In genomic region chr5:34368551-34369290, GRCm38 (mm10) we compare ENCODE assay signal across 8 mouse cellular contexts. TPM values are rescaled to one million over a fixed set of nuclear protein-coding genes. Genes with fewer than 3 reads are reported as not detected.
DNase-seq lines count a peak whose midpoint lies in the region; ATAC-seq and TF ChIP-seq lines count a peak whose summit lies in the region.

No protein-coding gene starts in this region.

- H3K4me3 ChIP-seq in kidney, postnatal 0 days (replicated peaks; ENCODE audit: low read depth, low read length) = peak overlapping the region; percentile 82
- H3K4me3 ChIP-seq in embryonic facial prominence, embryonic 10.5 days = peak overlapping the region; percentile 95
- peak overlapping the region; percentile 92 for H3K4me3 ChIP-seq in intestine, embryonic 14.5 days (ENCODE audit: low read depth, low read length)
- peak overlapping the region; percentile 94 for H3K4me3 ChIP-seq in midbrain, postnatal 0 days (ENCODE audit: low read depth, low read length)

- H3K9ac ChIP-seq in kidney, postnatal 0 days (ENCODE audit: low read depth, low read length) = peak overlapping the region; percentile 61
- H3K9ac ChIP-seq in intestine, embryonic 14.5 days (ENCODE audit: low read length) = peak overlapping the region; percentile 55
- H3K9ac ChIP-seq in midbrain, postnatal 0 days (replicated peaks; ENCODE audit: low read length, poor library complexity, severe bottlenecking) = peak overlapping the region; percentile 98

- no peaks in the 10 kb centered on the region for H3K27me3 ChIP-seq in kidney, postnatal 0 days (ENCODE audit: insufficient read depth, low read length)
- H3K27me3 ChIP-seq in embryonic facial prominence, embryonic 10.5 days (replicated peaks; ENCODE audit: low read depth, poor library complexity, severe bottlenecking) = no peaks in the 10 kb centered on the region
- H3K27me3 ChIP-seq in intestine, embryonic 14.5 days (replicated peaks; ENCODE audit: control insufficient read depth, insufficient read depth, low read length) = no peaks in the 10 kb centered on the region
- no peaks in the 10 kb centered on the region for H3K27me3 ChIP-seq in midbrain, postnatal 0 days (ENCODE audit: insufficient read depth, low read length)

- H3K27ac ChIP-seq in kidney, postnatal 0 days = peak overlapping the region; percentile 76
- H3K27ac ChIP-seq in embryonic facial prominence, embryonic 10.5 days (replicated peaks) = peak overlapping the region; percentile 91
- H3K27ac ChIP-seq in intestine, embryonic 14.5 days (ENCODE audit: low read depth) = peak overlapping the region; percentile 67
- H3K27ac ChIP-seq in midbrain, postnatal 0 days (ENCODE audit: low read depth, low read length) = peak overlapping the region; percentile 86

- H3K4me1 ChIP-seq in kidney, postnatal 0 days (replicated peaks; ENCODE audit: insufficient read depth, low read length) = peaks cover 10% of the 10 kb centered on the region; the same call in 1 of the 2 replicates
- peaks cover 31% of the 10 kb centered on the region for H3K4me1 ChIP-seq in embryonic facial prominence, embryonic 10.5 days
- H3K4me1 ChIP-seq in intestine, embryonic 14.5 days (replicated peaks; ENCODE audit: control insufficient read depth, insufficient read depth, low read length) = peaks cover 16% of the 10 kb centered on the region
- peaks cover 13% of the 10 kb centered on the region; the same call in 1 of the 2 replicates for H3K4me1 ChIP-seq in midbrain, postnatal 0 days (ENCODE audit: insufficient read depth, low read length)

- H3K4me2 ChIP-seq in kidney, postnatal 0 days (ENCODE audit: low read length) = peak overlapping the region; percentile 75
- H3K4me2 ChIP-seq in intestine, embryonic 14.5 days (ENCODE audit: low read length) = peak overlapping the region; percentile 67
- peak overlapping the region; percentile 64 for H3K4me2 ChIP-seq in midbrain, postnatal 0 days (ENCODE audit: low read depth, low read length, poor library complexity, severe bottlenecking)

- 69% methylated on average over 7 of the region's 7 CpGs for WGBS in kidney, postnatal 0 days
- 70% methylated on average over 7 of the region's 7 CpGs for WGBS in embryonic facial prominence, embryonic 10.5 days
- WGBS in intestine, embryonic 14.5 days = 69% methylated on average over 7 of the region's 7 CpGs
- WGBS in midbrain, postnatal 0 days = 72% methylated on average over 7 of the region's 7 CpGs

- ATAC-seq in kidney, postnatal 0 days (replicated peaks; ENCODE audit: low FRiP score, low read depth) = no peak
- no peak for ATAC-seq in intestine, embryonic 14.5 days (replicated peaks; ENCODE audit: low FRiP score, low TSS enrichment, low read depth)
- no peak for ATAC-seq in midbrain, postnatal 0 days (ENCODE audit: low FRiP score)
- no peak for ATAC-seq in inflammation-experienced regulatory T-cells, adult 6 months

- H3K36me3 ChIP-seq in kidney, postnatal 0 days (ENCODE audit: insufficient read depth, low read length) = no peaks in the 10 kb centered on the region
- H3K36me3 ChIP-seq in embryonic facial prominence, embryonic 10.5 days (replicated peaks) = peaks cover 16% of the 10 kb centered on the region
- H3K36me3 ChIP-seq in intestine, embryonic 14.5 days (ENCODE audit: control insufficient read depth, insufficient read depth, low read length) = no peaks in the 10 kb centered on the region
- H3K36me3 ChIP-seq in midbrain, postnatal 0 days (ENCODE audit: insufficient read depth, low read length) = no peaks in the 10 kb centered on the region

- TF ChIP-seq CTCF in kidney, postnatal 0 days (IDR thresholded peaks at IDR 0.05; ENCODE audit: low read depth) = no peak
- TF ChIP-seq CTCF in midbrain, postnatal 0 days (IDR thresholded peaks at IDR 0.05) = no peak

- H3K9me3 ChIP-seq in kidney, postnatal 0 days (replicated peaks; ENCODE audit: low read length) = no peaks in the 10 kb centered on the region
- H3K9me3 ChIP-seq in embryonic facial prominence, embryonic 10.5 days = no peaks in the 10 kb centered on the region
- no peaks in the 10 kb centered on the region for H3K9me3 ChIP-seq in intestine, embryonic 14.5 days (ENCODE audit: control insufficient read depth, low read length)
- no peaks in the 10 kb centered on the region for H3K9me3 ChIP-seq in midbrain, postnatal 0 days (ENCODE audit: low read length)

- no peak for DNase-seq in kidney, postnatal 0 days (ENCODE audit: low spot score)
- no peak for DNase-seq in kidney, postnatal 10 days
- no peak for DNase-seq in embryonic facial prominence, embryonic 10.5 days (ENCODE audit: low spot score)
- no peak for DNase-seq in intestine, embryonic 14.5 days (ENCODE audit: low spot score)
- DNase-seq in midbrain, postnatal 0 days (ENCODE audit: low spot score) = no peak
- no peak for DNase-seq in layer of hippocampus, adult 9-10 months (ENCODE audit: low spot score)
- DNase-seq in cerebellum, postnatal 36 days = no peak

RNA-seq across cellular contexts. Expression of gene Fam193a, which starts 1.0 kb away (rescaled TPM):
- 6.8 and 6.9 TPM in 2 replicates for polyA plus RNA-seq in kidney, postnatal 0 days (2015; fragmentation: Nextera tagmentation; extraction: Ambion mirVana)
- polyA plus RNA-seq in embryonic facial prominence, embryonic 10.5 days (2016; fragmentation: Nextera tagmentation; extraction: Ambion mirVana) = 12.1 and 13.8 TPM in 2 replicates
- 13.0 and 16.0 TPM in 2 replicates for polyA plus RNA-seq in intestine, embryonic 14.5 days (2014; fragmentation: Nextera tagmentation; extraction: Ambion mirVana)
- total RNA-seq in midbrain, postnatal 0 days (2014; rRNA removed) = 53.3 and 54.5 TPM in 2 replicates
- 9.6 and 12.4 TPM in 2 replicates for polyA plus RNA-seq in midbrain, postnatal 0 days (2015; fragmentation: Nextera tagmentation; extraction: Ambion mirVana)
- polyA plus RNA-seq in inflammation-experienced regulatory T-cells, adult 6 months (2017; shearing (Covaris generic)) = 10 to 100 TPM; 10.8 to 19.8 (median 14.9) TPM

RNA-seq across cellular contexts. Expression of gene Rnf4, which starts 32.6 kb away (rescaled TPM):
- polyA plus RNA-seq in kidney, postnatal 0 days (2015; fragmentation: Nextera tagmentation; extraction: Ambion mirVana) = 118 and 130 TPM in 2 replicates
- 198 and 205 TPM in 2 replicates for polyA plus RNA-seq in embryonic facial prominence, embryonic 10.5 days (2016; fragmentation: Nextera tagmentation; extraction: Ambion mirVana)
- polyA plus RNA-seq in intestine, embryonic 14.5 days (2014; fragmentation: Nextera tagmentation; extraction: Ambion mirVana) = 172 and 197 TPM in 2 replicates
- total RNA-seq in midbrain, postnatal 0 days (2014; rRNA removed) = 95.2 and 129 TPM in 2 replicates
- polyA plus RNA-seq in midbrain, postnatal 0 days (2015; fragmentation: Nextera tagmentation; extraction: Ambion mirVana) = 124 TPM in 2 replicates
- polyA plus RNA-seq in inflammation-experienced regulatory T-cells, adult 6 months (2017; shearing (Covaris generic)) = 100 to 1,000 TPM; 104 to 122 (median 113) TPM
